Mouse (Mus musculus) heart, postnatal 10 days (tissue): ENCODE measurements around the gene Olfr1393. TPM values are rescaled to one million over a fixed set of nuclear protein-coding genes. Genes with fewer than 3 reads are reported as not detected.

Source experiments
- DNase-seq, 2 experiments: peaks; one replicate each; pipeline ENCODE4 v3.0.0; 2021
- intact Hi-C: fragments of 180-260 bp; cut with DNase I; formaldehyde crosslinking; loops from one replicate; pipeline ENCODE4 v1.15.1; 2025
- total RNA-seq, 2 experiments: library from RNA; stranded (reverse); gene quantifications; 2 replicates each; pipeline ENCODE4 v1.2.3; 2021

The Olfr1393 gene
- total RNA-seq, result under 1 TPM; 0.17 to 0.35 TPM

GRCm38 (mm10) chr11:49278222-49278621 is at the start of gene Olfr1393:
Gene Olfr1393, plus strand, starts transcription at chr11:49278304.
- no peak for DNase-seq
- intact Hi-C loops, result no loop called here

GRCm38 (mm10) chr11:49232781-49233180 is 45.3 kb upstream of the Olfr1393 start:
- intact Hi-C loops, result no loop called here

GRCm38 (mm10) chr11:49235459-49236207 is 42.5 kb upstream of the Olfr1393 start:
- intact Hi-C loops, result no loop called here
- no peak for DNase-seq

More at GRCm38 (mm10) chr11:49232781-49233180, 45.3 kb upstream of the Olfr1393 start:
- DNase-seq, result no peak

GRCm38 (mm10) chr11:49236891-49237290 is 41.2 kb upstream of the Olfr1393 start:
- no peak for DNase-seq
- intact Hi-C loops, result no loop called here

- intact Hi-C loops, result no loop called here
- DNase-seq, result no peak
These were observed 40.6 kb upstream of the Olfr1393 start for GRCm38 (mm10) chr11:49237532-49237931.

- DNase-seq, result no peak
- intact Hi-C loops, result no loop called here
These were observed 37.8 kb upstream of the Olfr1393 start for GRCm38 (mm10) chr11:49240310-49240709.

GRCm38 (mm10) chr11:49240874-49241273 is 37.2 kb upstream of the Olfr1393 start:
- intact Hi-C loops, result no loop called here
- no peak for DNase-seq

GRCm38 (mm10) chr11:49241471-49241870 is 36.6 kb upstream of the Olfr1393 start:
- no peak for DNase-seq

GRCm38 (mm10) chr11:49242944-49243626 is 35.0 kb upstream of the Olfr1393 start:
- intact Hi-C loops, result no loop called here
- no peak for DNase-seq

More at GRCm38 (mm10) chr11:49241471-49241870, 36.6 kb upstream of the Olfr1393 start:
- intact Hi-C loops, result no loop called here

- intact Hi-C loops, result no loop called here
- peak; percentile 95 to 96 for DNase-seq
These were observed 34.1 kb upstream of the Olfr1393 start, which contains the start of gene Mgat1 for GRCm38 (mm10) chr11:49243727-49244594. Gene Mgat1, plus strand, starts transcription at chr11:49244191.

GRCm38 (mm10) chr11:49244595-49244930 is 33.5 kb upstream of the Olfr1393 start:
- DNase-seq, result no peak
- intact Hi-C loops, result no loop called here

- peak in 1 of 2 experiments; percentile 41 for DNase-seq
- intact Hi-C loops, result no loop called here
These were observed 32.9 kb upstream of the Olfr1393 start for GRCm38 (mm10) chr11:49245176-49245575.

- intact Hi-C loops, result no loop called here
- peak in 1 of 2 experiments; percentile 22 for DNase-seq
These were observed 32.3 kb upstream of the Olfr1393 start for GRCm38 (mm10) chr11:49245634-49246415.

GRCm38 (mm10) chr11:49246523-49246922 is 31.6 kb upstream of the Olfr1393 start:
- intact Hi-C loops, result no loop called here
- no peak for DNase-seq

- intact Hi-C loops, result no loop called here
- no peak for DNase-seq
These were observed 30.8 kb upstream of the Olfr1393 start for GRCm38 (mm10) chr11:49247255-49247654.

GRCm38 (mm10) chr11:49248226-49248973 is 29.7 kb upstream of the Olfr1393 start:
- peak; percentile 69 to 71 for DNase-seq
- intact Hi-C loops, result no loop called here

GRCm38 (mm10) chr11:49248974-49249700 is 29.0 kb upstream of the Olfr1393 start:
- DNase-seq, result no peak
- intact Hi-C loops, result no loop called here

- intact Hi-C loops, result loop anchor here (2.0 to 5.0 kb wide), 3 partner anchors 47 to 393 kb away; partner anchors contain the start of gene Zfp62
- DNase-seq, result no peak
These were observed 28.2 kb upstream of the Olfr1393 start for GRCm38 (mm10) chr11:49249811-49250421.
